Mouse (Mus musculus): Measurements from ENCODE around the gene Usp37. TPM values are rescaled to one million over a fixed set of nuclear protein-coding genes. Genes with fewer than 3 reads are reported as not detected.
"Not testable (repeated sequence)": the region's sequence is repeated elsewhere in the genome, so short reads cannot be mapped to it uniquely, and the experiment has no call there.

The Usp37 gene
- polyA plus RNA-seq, 1 experiment from 2014 or later: 33.2 TPM

- Histone ChIP-seq H3K4me2 (peak within 1 kb of the TSS; percentile 22), H3K9ac (no peak within 1 kb of the TSS), H3K27ac (peak within 1 kb of the TSS; percentile 56)
Observed at GRCm38 (mm10) chr1:74408589-74409504, 135.2 kb downstream of the Usp37 start, which contains the start of gene Vil1. TSS of gene Vil1 (plus strand) at chr1:74409376.

GRCm38 (mm10) chr1:74404206-74404605 lies 139.9 kb downstream of the Usp37 start:
- 93% methylated on average over 4 of the region's 4 CpGs for WGBS
- Histone ChIP-seq H3K4me3 (replicated peaks) (no peak overlapping the region), H3K9me3 (replicated peaks) (no peaks in the 10 kb centered on the region), H3K4me2 (no peak overlapping the region), H3K27ac (no peak overlapping the region), H3K36me3 (no peaks in the 10 kb centered on the region), H3K4me1 (peaks cover 9% of the 10 kb centered on the region; the same call in 1 of the 2 replicates), H3K27me3 (no peaks in the 10 kb centered on the region), H3K9ac (no peak overlapping the region)
- ATAC-seq (replicated peaks; ENCODE audit: low FRiP score): no peak

More at GRCm38 (mm10) chr1:74408589-74409504, 135.2 kb downstream of the Usp37 start, which contains the start of gene Vil1:
- H3K4me3 ChIP-seq (replicated peaks): no peak within 1 kb of the TSS; the same call in 1 of the 2 replicates
- ATAC-seq (replicated peaks; ENCODE audit: low FRiP score): peak; percentile 58; the same call in 1 of the 2 replicates
- 33% methylated on average over 14 of the region's 15 CpGs for WGBS
- H3K9me3 ChIP-seq (replicated peaks): no peaks in the 10 kb centered on the region
- H3K4me1 ChIP-seq: peaks cover 9% of the 10 kb centered on the region; the same call in 1 of the 2 replicates
- H3K36me3 ChIP-seq: no peaks in the 10 kb centered on the region
- no peaks in the 10 kb centered on the region for H3K27me3 ChIP-seq

- H3K36me3 ChIP-seq: no peaks in the 10 kb centered on the region
- H3K4me1 ChIP-seq: peaks cover 18% of the 10 kb centered on the region
- H3K4me2 ChIP-seq: no peak overlapping the region
- no peak overlapping the region for H3K4me3 ChIP-seq (replicated peaks)
- H3K9me3 ChIP-seq (replicated peaks): no peaks in the 10 kb centered on the region
- no peaks in the 10 kb centered on the region for H3K27me3 ChIP-seq
- H3K9ac ChIP-seq: no peak overlapping the region
- H3K27ac ChIP-seq: no peak overlapping the region
- no peak for ATAC-seq (replicated peaks; ENCODE audit: low FRiP score)
- 59% methylated on average over 16 of the region's 16 CpGs for WGBS
Observed at GRCm38 (mm10) chr1:74401015-74401702, 142.9 kb downstream of the Usp37 start.

GRCm38 (mm10) chr1:74400531-74400930 lies 143.6 kb downstream of the Usp37 start:
- Histone ChIP-seq H3K9me3 (replicated peaks) (no peaks in the 10 kb centered on the region), H3K36me3 (no peaks in the 10 kb centered on the region), H3K4me2 (no peak overlapping the region), H3K9ac (no peak overlapping the region), H3K27ac (no peak overlapping the region), H3K4me1 (peaks cover 18% of the 10 kb centered on the region), H3K4me3 (replicated peaks) (no peak overlapping the region), H3K27me3 (no peaks in the 10 kb centered on the region)
- ATAC-seq (replicated peaks; ENCODE audit: low FRiP score): no peak
- 76% methylated on average over 3 of the region's 3 CpGs for WGBS

- H3K36me3 ChIP-seq: peaks cover 24% of the 10 kb centered on the region
- ATAC-seq (replicated peaks; ENCODE audit: low FRiP score): peak; percentile 57
- no peaks in the 10 kb centered on the region for H3K27me3 ChIP-seq
- H3K4me2 ChIP-seq: peak overlapping the region; percentile 90
- H3K4me1 ChIP-seq: peaks cover 38% of the 10 kb centered on the region
- peak overlapping the region; percentile 97 for H3K27ac ChIP-seq
- H3K4me3 ChIP-seq (replicated peaks): peak overlapping the region; percentile 48
- no peaks in the 10 kb centered on the region for H3K9me3 ChIP-seq (replicated peaks)
- WGBS: 3% methylated on average over 11 of the region's 11 CpGs
- peak overlapping the region; percentile 55 for H3K9ac ChIP-seq
Observed at GRCm38 (mm10) chr1:74397919-74398451, 146.1 kb downstream of the Usp37 start.

- Histone ChIP-seq H3K27me3 (no peaks in the 10 kb centered on the region), H3K9ac (peak overlapping the region; percentile 55), H3K9me3 (replicated peaks) (no peaks in the 10 kb centered on the region), H3K36me3 (peaks cover 24% of the 10 kb centered on the region), H3K27ac (peak overlapping the region; percentile 97), H3K4me1 (peaks cover 43% of the 10 kb centered on the region), H3K4me3 (replicated peaks) (peak overlapping the region; percentile 48), H3K4me2 (peak overlapping the region; percentile 90)
- ATAC-seq (replicated peaks; ENCODE audit: low FRiP score): peak; percentile 95
- under 1% methylated on average over 41 of the region's 41 CpGs for WGBS
Observed at GRCm38 (mm10) chr1:74397268-74397918, 146.7 kb downstream of the Usp37 start.

- H3K9ac ChIP-seq: not testable (repeated sequence)
Observed at GRCm38 (mm10) chr1:74396456-74397222, 147.4 kb downstream of the Usp37 start.

GRCm38 (mm10) chr1:74395290-74395689 lies 148.8 kb downstream of the Usp37 start:
- Histone ChIP-seq H3K9me3 (replicated peaks) (no peaks in the 10 kb centered on the region), H3K4me2 (no peak overlapping the region), H3K27me3 (no peaks in the 10 kb centered on the region), H3K27ac (no peak overlapping the region), H3K9ac (no peak overlapping the region), H3K36me3 (peaks cover 24% of the 10 kb centered on the region), H3K4me1 (peaks cover 51% of the 10 kb centered on the region), H3K4me3 (replicated peaks) (no peak overlapping the region)
- 88% methylated on average over 13 of the region's 13 CpGs for WGBS
- ATAC-seq (replicated peaks; ENCODE audit: low FRiP score): no peak

More at GRCm38 (mm10) chr1:74396456-74397222, 147.4 kb downstream of the Usp37 start:
- WGBS: 9% methylated on average over 12 of the region's 12 CpGs
- Histone ChIP-seq H3K4me2 (peak overlapping the region; percentile 90), H3K36me3 (peaks cover 24% of the 10 kb centered on the region), H3K4me3 (replicated peaks) (peak overlapping the region; percentile 48), H3K4me1 (peaks cover 43% of the 10 kb centered on the region), H3K27ac (peak overlapping the region; percentile 97)
- H3K9me3 ChIP-seq (replicated peaks); ATAC-seq (replicated peaks; ENCODE audit: low FRiP score); H3K27me3 ChIP-seq: not testable (repeated sequence)

- H3K4me3 ChIP-seq (replicated peaks): no peak overlapping the region
- no peak for ATAC-seq (replicated peaks; ENCODE audit: low FRiP score)
- H3K4me2 ChIP-seq: no peak overlapping the region
- H3K9me3 ChIP-seq (replicated peaks): no peaks in the 10 kb centered on the region
- H3K9ac ChIP-seq: no peak overlapping the region
- WGBS: 92% methylated on average over 15 of the region's 15 CpGs
- H3K27ac ChIP-seq: no peak overlapping the region
- H3K4me1 ChIP-seq: peaks cover 55% of the 10 kb centered on the region
- peaks cover 24% of the 10 kb centered on the region for H3K36me3 ChIP-seq
- no peaks in the 10 kb centered on the region for H3K27me3 ChIP-seq
Observed at GRCm38 (mm10) chr1:74394858-74395257, 149.2 kb downstream of the Usp37 start.

- ATAC-seq (replicated peaks; ENCODE audit: low FRiP score): no peak
- Histone ChIP-seq H3K27me3 (no peaks in the 10 kb centered on the region), H3K9ac (no peak overlapping the region), H3K4me1 (peaks cover 60% of the 10 kb centered on the region), H3K9me3 (replicated peaks) (no peaks in the 10 kb centered on the region), H3K27ac (no peak overlapping the region), H3K4me2 (no peak overlapping the region), H3K4me3 (replicated peaks) (no peak overlapping the region), H3K36me3 (peaks cover 24% of the 10 kb centered on the region)
- 90% methylated on average over 9 of the region's 9 CpGs for WGBS
Observed at GRCm38 (mm10) chr1:74394311-74394710, 149.8 kb downstream of the Usp37 start.

- H3K4me1 ChIP-seq: peaks cover 62% of the 10 kb centered on the region
- H3K9ac ChIP-seq: no peak overlapping the region
- peak overlapping the region; percentile 97; the same call in 1 of the 2 replicates for H3K4me3 ChIP-seq (replicated peaks)
- no peaks in the 10 kb centered on the region for H3K9me3 ChIP-seq (replicated peaks)
- no peaks in the 10 kb centered on the region for H3K27me3 ChIP-seq
- H3K4me2 ChIP-seq: peak overlapping the region; percentile 93; the same call in 1 of the 2 replicates
- ATAC-seq (replicated peaks; ENCODE audit: low FRiP score): no peak
- H3K27ac ChIP-seq: peak overlapping the region; percentile 98; the same call in 1 of the 2 replicates
- peaks cover 24% of the 10 kb centered on the region for H3K36me3 ChIP-seq
- WGBS: 85% methylated on average over 9 of the region's 9 CpGs
Observed at GRCm38 (mm10) chr1:74393697-74394096, 150.4 kb downstream of the Usp37 start.

Measured in kidney, embryonic 15.5 days (tissue).